Mouse (Mus musculus): ENCODE results near the gene Akap8. TPM values are rescaled to one million over a fixed set of nuclear protein-coding genes. Genes with fewer than 3 reads are reported as not detected.
A peak's percentile ranks its signal among the peaks of the same experiment; 100 is the strongest.

Gene Akap8
- polyA plus RNA-seq, 1 experiment from 2014 or later, result 112 TPM

DNA sequence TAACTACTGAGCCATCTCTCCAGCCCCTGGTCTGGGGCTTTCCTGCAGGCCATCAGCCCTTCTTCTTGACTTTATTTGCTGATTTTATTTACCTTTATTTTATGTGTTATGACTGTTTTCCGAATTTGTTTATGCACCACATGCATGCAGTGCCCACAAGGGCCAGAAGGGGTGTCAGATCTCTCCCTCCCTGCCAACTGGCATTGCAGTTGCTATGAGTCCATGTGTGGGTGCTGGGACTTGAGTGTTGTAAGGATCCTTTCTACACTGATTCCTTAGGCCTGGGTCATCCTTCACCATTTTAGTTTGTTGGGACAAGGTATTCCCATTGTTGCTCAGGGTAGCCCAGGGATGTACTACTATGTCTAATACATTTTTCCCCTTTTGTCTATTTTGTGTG lies 22.9 kb downstream of the Akap8 start:
- no peak for ATAC-seq (ENCODE audit: low FRiP score, low TSS enrichment)
- H3K36me3 ChIP-seq (ENCODE audit: insufficient read depth, low read length), result peaks cover 2% of the 10 kb centered on the region; the same call in 1 of the 2 replicates
- no peaks in the 10 kb centered on the region for H3K4me1 ChIP-seq (ENCODE audit: insufficient read depth, low read length)
- WGBS, result 86% methylated on average over 1 of the region's 1 CpGs
- H3K9ac ChIP-seq (replicated peaks; ENCODE audit: low read length), result no peak overlapping the region
- no peaks in the 10 kb centered on the region for H3K27me3 ChIP-seq (ENCODE audit: insufficient read depth, low read length)
- H3K4me2 ChIP-seq (replicated peaks; ENCODE audit: low read depth, low read length), result no peak overlapping the region
- no peak overlapping the region for H3K27ac ChIP-seq (ENCODE audit: low read length)
- H3K4me3 ChIP-seq (ENCODE audit: low read length), result no peak overlapping the region
- no peaks in the 10 kb centered on the region for H3K9me3 ChIP-seq (ENCODE audit: low read length)

DNA sequence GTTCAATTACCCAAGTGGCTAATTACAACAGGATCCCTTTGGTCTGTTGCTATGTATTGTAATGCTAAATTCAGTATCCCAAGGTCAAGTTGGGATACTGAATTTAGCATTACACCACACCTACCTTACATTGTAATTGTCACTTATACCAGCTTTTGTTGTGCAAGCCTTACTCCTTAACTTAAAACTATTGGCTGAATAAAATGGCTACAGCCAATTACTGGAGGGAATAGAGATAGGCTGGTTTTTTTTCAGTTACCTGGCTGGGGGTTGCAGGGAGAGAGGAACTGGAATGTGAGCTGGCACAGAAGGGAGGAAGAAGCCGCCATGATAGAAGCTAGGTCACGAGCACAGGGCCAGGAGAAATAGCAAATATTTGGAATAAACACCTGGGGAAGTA lies 25.1 kb downstream of the Akap8 start:
- Histone ChIP-seq H3K9me3 (ENCODE audit: low read length) (no peaks in the 10 kb centered on the region), H3K9ac (replicated peaks; ENCODE audit: low read length) (no peak overlapping the region), H3K36me3 (ENCODE audit: insufficient read depth, low read length) (no peaks in the 10 kb centered on the region), H3K4me1 (ENCODE audit: insufficient read depth, low read length) (no peaks in the 10 kb centered on the region), H3K27ac (ENCODE audit: low read length) (no peak overlapping the region), H3K4me2 (replicated peaks; ENCODE audit: low read depth, low read length) (no peak overlapping the region), H3K4me3 (ENCODE audit: low read length) (no peak overlapping the region), H3K27me3 (ENCODE audit: insufficient read depth, low read length) (no peaks in the 10 kb centered on the region)
- ATAC-seq (ENCODE audit: low FRiP score, low TSS enrichment), result no peak
- 87% methylated on average over 2 of the region's 2 CpGs for WGBS

DNA sequence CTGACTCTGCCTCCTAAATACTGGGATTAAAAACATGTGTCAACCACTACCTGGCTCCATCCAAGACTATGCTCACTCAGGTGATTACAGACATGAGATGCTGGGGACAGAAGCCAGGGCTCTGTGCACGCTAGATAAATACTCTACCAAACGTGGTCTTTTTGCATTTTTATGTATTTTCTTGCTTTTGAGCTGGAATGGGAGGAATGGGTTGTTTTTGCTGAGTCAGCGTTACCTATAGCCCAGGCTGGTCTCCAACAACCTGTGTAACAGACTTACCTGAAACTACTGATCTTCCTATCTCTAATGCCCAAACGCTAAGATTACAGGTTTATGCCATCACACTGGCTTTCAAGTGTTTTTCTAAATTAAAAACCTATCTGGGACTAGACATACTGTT lies 25.9 kb downstream of the Akap8 start:
- Histone ChIP-seq H3K4me1 (ENCODE audit: insufficient read depth, low read length) (no peaks in the 10 kb centered on the region), H3K9ac (replicated peaks; ENCODE audit: low read length) (no peak overlapping the region), H3K36me3 (ENCODE audit: insufficient read depth, low read length) (no peaks in the 10 kb centered on the region), H3K27ac (ENCODE audit: low read length) (no peak overlapping the region), H3K4me3 (ENCODE audit: low read length) (no peak overlapping the region), H3K9me3 (ENCODE audit: low read length) (no peaks in the 10 kb centered on the region), H3K4me2 (replicated peaks; ENCODE audit: low read depth, low read length) (no peak overlapping the region), H3K27me3 (ENCODE audit: insufficient read depth, low read length) (no peaks in the 10 kb centered on the region)
- no peak for ATAC-seq (ENCODE audit: low FRiP score, low TSS enrichment)
- WGBS, result 77% methylated on average over 4 of the region's 4 CpGs

DNA sequence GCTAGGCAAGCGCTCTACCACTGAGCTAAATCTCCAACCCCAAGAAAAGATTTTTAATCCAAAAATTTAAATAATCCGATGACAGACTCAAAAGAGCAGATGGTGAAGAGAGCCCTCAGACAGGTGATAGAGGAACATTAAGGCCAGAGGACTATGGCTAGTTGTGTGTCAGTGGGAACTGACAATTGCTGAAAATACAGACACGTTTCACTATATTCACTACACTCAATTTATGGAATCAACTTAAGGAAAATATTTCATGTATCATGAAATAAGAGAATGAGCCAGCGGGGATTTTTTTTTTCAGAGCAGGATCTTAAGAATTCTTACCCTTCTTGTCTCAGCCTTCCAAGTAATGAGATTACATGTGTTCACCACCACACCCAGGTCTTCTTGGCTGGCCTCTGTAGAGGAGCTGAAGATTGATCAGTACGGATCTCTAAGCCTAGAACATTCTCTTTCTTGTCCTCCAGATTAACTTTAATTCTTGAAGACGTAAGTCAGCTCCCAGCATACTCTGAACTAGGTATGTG lies 35.8 kb downstream of the Akap8 start:
- H3K27me3 ChIP-seq (ENCODE audit: insufficient read depth, low read length), result no peaks in the 10 kb centered on the region
- H3K36me3 ChIP-seq (ENCODE audit: insufficient read depth, low read length), result no peaks in the 10 kb centered on the region
- WGBS, result 53% methylated on average over 6 of the region's 6 CpGs
- peak overlapping the region; percentile 57 for H3K4me2 ChIP-seq (replicated peaks; ENCODE audit: low read depth, low read length)
- H3K27ac ChIP-seq (ENCODE audit: low read length), result peak overlapping the region; percentile 99
- peak overlapping the region; percentile 75 for H3K4me3 ChIP-seq (ENCODE audit: low read length)
- H3K4me1 ChIP-seq (ENCODE audit: insufficient read depth, low read length), result peaks cover 28% of the 10 kb centered on the region
- H3K9ac ChIP-seq (replicated peaks; ENCODE audit: low read length), result peak overlapping the region; percentile 99
- H3K9me3 ChIP-seq (ENCODE audit: low read length), result no peaks in the 10 kb centered on the region
- no peak for ATAC-seq (ENCODE audit: low FRiP score, low TSS enrichment)

DNA sequence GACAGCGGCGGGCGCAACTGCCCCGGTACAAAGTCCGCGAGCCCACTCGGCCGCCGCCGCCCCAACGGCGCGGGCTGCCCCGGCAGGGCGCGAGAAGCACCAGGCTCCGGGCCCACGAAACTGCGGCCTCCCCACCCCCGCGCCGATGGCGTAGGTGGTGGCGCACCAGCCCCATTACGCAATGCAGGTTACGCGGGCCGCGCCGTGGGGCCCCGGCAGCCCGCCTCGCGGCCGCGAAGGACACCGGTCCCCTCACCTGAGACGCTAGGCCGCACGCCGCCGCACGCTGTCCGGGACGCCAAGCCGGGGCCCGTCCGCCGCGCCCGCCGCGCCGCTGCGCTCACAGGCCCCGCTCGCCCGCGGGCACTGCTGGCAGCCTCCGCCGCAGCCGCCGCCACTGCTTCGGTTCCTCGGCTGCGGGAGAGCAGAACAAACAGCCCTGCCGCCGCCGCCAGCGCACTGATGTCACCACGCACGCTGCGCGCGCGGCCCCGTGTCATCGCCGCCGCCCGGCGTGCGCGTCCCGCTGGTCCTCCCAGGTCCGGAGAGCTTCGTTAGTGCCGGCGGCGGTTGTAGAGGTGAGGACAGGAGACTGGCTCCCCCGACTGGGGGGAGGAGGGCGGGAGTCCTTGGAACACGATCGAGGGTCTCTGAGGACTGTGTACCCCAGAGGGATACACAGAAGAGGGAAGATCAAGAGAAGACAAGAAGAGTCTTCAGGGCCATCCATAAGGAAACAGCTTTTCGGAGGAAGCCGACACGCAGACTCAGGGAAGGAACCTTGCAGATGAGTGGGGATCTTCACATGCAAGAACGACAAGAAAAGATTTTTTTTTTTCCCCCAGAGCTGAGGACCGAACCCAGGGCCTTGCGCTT lies 36.5 kb downstream of the Akap8 start, which contains the start of gene Brd4:
Gene Brd4 (minus strand): TSS at position 461 of the 876 bp plus-strand sequence.
- Histone ChIP-seq H3K4me2 (replicated peaks; ENCODE audit: low read depth, low read length) (peak within 1 kb of the TSS; percentile 57), H3K9me3 (ENCODE audit: low read length) (no peaks in the 10 kb centered on the region), H3K4me1 (ENCODE audit: insufficient read depth, low read length) (peaks cover 28% of the 10 kb centered on the region), H3K36me3 (ENCODE audit: insufficient read depth, low read length) (no peaks in the 10 kb centered on the region), H3K27ac (ENCODE audit: low read length) (peak within 1 kb of the TSS; percentile 99), H3K9ac (replicated peaks; ENCODE audit: low read length) (peak within 1 kb of the TSS; percentile 99), H3K4me3 (ENCODE audit: low read length) (peak within 1 kb of the TSS; percentile 75), H3K27me3 (ENCODE audit: insufficient read depth, low read length) (no peaks in the 10 kb centered on the region)
- ATAC-seq (ENCODE audit: low FRiP score, low TSS enrichment), result peak; percentile 95
- WGBS, result under 1% methylated on average over 93 of the region's 100 CpGs

DNA sequence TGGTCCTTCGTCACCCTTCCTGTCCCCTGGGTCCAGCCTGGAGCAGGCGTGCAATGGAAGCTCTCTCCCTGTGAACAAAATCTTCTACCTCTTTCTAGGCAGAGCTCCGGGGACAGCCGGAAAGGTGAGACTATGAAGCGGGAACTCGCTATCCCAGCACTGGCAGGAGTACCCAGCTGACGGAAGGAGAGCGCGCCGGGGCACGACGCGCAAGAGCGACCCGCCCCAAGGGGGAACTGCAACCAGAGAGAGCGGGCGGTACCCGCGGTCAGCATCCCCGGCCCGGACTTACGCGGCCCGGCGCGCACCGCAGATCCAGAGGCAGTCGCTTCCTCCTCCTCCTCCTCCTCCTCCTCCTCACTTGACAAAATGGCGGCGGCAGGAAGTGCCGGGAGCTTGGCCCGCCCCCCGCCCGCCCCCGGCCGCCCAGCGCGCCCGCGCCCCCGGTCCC lies 37.2 kb downstream of the Akap8 start:
- H3K9ac ChIP-seq (replicated peaks; ENCODE audit: low read length), result peak overlapping the region; percentile 99
- WGBS, result 0% methylated on average over 38 of the region's 41 CpGs
- peak; percentile 71 for ATAC-seq (ENCODE audit: low FRiP score, low TSS enrichment)
- no peaks in the 10 kb centered on the region for H3K36me3 ChIP-seq (ENCODE audit: insufficient read depth, low read length)
- H3K27ac ChIP-seq (ENCODE audit: low read length), result peak overlapping the region; percentile 99
- no peaks in the 10 kb centered on the region for H3K9me3 ChIP-seq (ENCODE audit: low read length)
- H3K4me3 ChIP-seq (ENCODE audit: low read length), result peak overlapping the region; percentile 75
- H3K27me3 ChIP-seq (ENCODE audit: insufficient read depth, low read length), result no peaks in the 10 kb centered on the region
- H3K4me2 ChIP-seq (replicated peaks; ENCODE audit: low read depth, low read length), result peak overlapping the region; percentile 57
- H3K4me1 ChIP-seq (ENCODE audit: insufficient read depth, low read length), result peaks cover 28% of the 10 kb centered on the region

DNA sequence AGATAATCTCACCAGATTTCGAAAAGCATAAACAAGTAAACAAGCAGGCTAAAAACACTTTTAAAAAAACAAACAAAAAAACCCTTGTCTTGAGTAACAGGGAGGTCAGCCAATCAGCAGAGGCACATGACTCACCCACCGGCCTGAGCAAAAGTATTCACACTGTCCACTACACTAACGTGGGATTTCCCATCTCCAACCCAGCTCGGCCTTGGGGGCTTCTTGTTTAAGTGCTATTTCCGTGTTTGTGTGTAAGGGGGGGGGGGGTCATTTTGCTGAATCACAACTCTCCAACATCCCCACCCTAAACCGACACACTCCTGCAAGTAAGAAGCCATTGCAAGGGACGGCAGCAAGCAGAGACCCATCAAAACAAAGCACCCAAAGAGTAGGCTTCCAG lies 37.7 kb downstream of the Akap8 start:
- WGBS, result 9% methylated on average over 7 of the region's 7 CpGs
- no peak; the same call in 1 of the 2 replicates for ATAC-seq (ENCODE audit: low FRiP score, low TSS enrichment)
- H3K36me3 ChIP-seq (ENCODE audit: insufficient read depth, low read length), result no peaks in the 10 kb centered on the region
- H3K4me2 ChIP-seq (replicated peaks; ENCODE audit: low read depth, low read length), result peak overlapping the region; percentile 57
- H3K27ac ChIP-seq (ENCODE audit: low read length), result peak overlapping the region; percentile 99
- peak overlapping the region; percentile 99 for H3K9ac ChIP-seq (replicated peaks; ENCODE audit: low read length)
- H3K9me3 ChIP-seq (ENCODE audit: low read length), result no peaks in the 10 kb centered on the region
- H3K4me1 ChIP-seq (ENCODE audit: insufficient read depth, low read length), result peaks cover 28% of the 10 kb centered on the region
- H3K4me3 ChIP-seq (ENCODE audit: low read length), result peak overlapping the region; percentile 75
- H3K27me3 ChIP-seq (ENCODE audit: insufficient read depth, low read length), result no peaks in the 10 kb centered on the region

DNA sequence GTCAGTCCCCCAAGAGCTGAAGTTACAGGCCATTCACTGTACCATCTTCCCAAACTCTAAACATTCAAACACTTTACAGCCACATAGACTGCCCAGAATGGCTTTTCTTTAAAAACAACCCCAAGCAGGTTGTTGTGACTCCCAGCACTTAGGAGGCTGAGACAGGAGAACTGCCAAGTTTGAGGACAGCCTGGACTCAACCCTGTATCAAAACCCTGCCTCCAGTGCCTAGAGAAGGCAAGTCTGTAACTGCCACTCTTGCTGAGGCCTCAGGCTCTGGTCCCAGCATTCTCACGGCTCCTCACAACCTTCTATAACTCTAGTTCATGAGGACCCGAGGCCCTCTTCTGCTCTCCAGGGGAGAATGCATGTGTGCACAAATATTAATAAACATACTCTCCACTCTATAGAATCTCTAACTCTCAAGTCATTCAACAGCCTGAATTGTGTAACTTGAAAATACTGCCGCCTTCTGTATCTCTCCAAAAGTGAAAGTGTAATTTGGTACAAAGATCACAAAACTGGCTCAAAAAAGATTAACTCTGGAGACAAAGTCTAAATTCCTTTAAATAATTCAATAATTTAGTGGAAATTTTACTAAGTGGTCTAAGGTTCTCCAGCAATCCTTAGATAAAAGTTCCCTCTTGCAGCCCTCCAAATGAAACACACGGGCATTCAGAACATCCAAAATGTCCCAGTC lies 39.3 kb downstream of the Akap8 start:
- Histone ChIP-seq H3K4me3 (ENCODE audit: low read length) (0 out of 2 replicates have a peak overlapping the region, but pooled peaks have one; percentile 0), H3K36me3 (ENCODE audit: insufficient read depth, low read length) (no peaks in the 10 kb centered on the region), H3K27me3 (ENCODE audit: insufficient read depth, low read length) (no peaks in the 10 kb centered on the region), H3K9ac (replicated peaks; ENCODE audit: low read length) (no peak overlapping the region), H3K27ac (ENCODE audit: low read length) (no peak overlapping the region), H3K4me1 (ENCODE audit: insufficient read depth, low read length) (peaks cover 28% of the 10 kb centered on the region), H3K9me3 (ENCODE audit: low read length) (no peaks in the 10 kb centered on the region), H3K4me2 (replicated peaks; ENCODE audit: low read depth, low read length) (peak overlapping the region; percentile 22; the same call in 1 of the 2 replicates)
- 71% methylated on average over 4 of the region's 4 CpGs for WGBS
- ATAC-seq (ENCODE audit: low FRiP score, low TSS enrichment), result no peak

DNA sequence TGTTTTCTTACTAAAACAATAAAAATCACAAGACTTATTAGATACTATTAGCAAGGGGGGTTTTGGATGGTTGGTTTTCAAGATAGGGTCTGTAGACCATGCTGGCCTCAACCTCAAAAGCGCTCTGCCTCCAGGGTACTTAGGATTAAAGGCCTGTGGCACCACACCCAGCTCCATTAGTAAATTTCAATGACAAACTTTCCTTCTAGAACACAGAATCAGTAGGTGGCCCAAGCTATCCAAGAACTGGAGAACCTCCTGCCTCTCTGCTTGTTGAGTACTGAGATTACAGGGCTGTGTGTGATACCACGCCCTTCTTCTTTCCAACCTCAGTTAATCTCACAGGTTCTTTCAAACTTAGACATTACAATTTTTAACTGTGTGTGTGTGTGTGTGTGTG lies 39.9 kb downstream of the Akap8 start:
- ATAC-seq (ENCODE audit: low FRiP score, low TSS enrichment), result no peak
- no peak overlapping the region for H3K27ac ChIP-seq (ENCODE audit: low read length)
- 90% methylated on average over 2 of the region's 2 CpGs for WGBS
- H3K9ac ChIP-seq (replicated peaks; ENCODE audit: low read length), result no peak overlapping the region
- no peaks in the 10 kb centered on the region for H3K36me3 ChIP-seq (ENCODE audit: insufficient read depth, low read length)
- no peaks in the 10 kb centered on the region for H3K27me3 ChIP-seq (ENCODE audit: insufficient read depth, low read length)
- H3K4me2 ChIP-seq (replicated peaks; ENCODE audit: low read depth, low read length), result no peak overlapping the region
- H3K9me3 ChIP-seq (ENCODE audit: low read length), result no peaks in the 10 kb centered on the region
- peaks cover 28% of the 10 kb centered on the region for H3K4me1 ChIP-seq (ENCODE audit: insufficient read depth, low read length)
- no peak overlapping the region for H3K4me3 ChIP-seq (ENCODE audit: low read length)
